Mouse (Mus musculus) kidney, postnatal 36 days (tissue): Measurements from ENCODE around the gene Cd82.

Experiments
- DNase-seq, 2 experiments: peaks; one replicate each; pipeline ENCODE4 v3.0.0; 2021 to 2022; ENCODE audit warnings: mixed read lengths in 2 of 2

Gene Cd82

DNA sequence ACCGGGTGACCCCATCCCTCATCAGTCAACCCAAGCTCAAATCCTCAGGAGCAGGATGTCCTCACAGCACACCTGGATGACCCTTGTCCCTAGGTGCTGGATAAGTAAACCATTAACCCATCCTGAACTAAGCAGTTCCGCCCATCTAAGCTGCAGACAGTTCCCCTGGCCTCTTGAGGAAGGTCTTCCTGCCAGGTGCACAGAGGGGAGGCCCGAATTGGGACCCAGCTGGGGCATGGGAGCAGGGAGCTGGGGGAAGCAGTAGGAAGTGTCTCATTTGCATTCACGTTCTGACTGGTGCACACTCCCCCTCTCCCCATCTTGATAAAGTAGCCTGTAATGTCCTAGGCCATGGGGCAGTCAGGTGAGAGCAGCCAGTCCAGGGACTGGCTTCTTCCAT is 50.8 kb downstream of the Cd82 start:
- no peak for DNase-seq

DNA sequence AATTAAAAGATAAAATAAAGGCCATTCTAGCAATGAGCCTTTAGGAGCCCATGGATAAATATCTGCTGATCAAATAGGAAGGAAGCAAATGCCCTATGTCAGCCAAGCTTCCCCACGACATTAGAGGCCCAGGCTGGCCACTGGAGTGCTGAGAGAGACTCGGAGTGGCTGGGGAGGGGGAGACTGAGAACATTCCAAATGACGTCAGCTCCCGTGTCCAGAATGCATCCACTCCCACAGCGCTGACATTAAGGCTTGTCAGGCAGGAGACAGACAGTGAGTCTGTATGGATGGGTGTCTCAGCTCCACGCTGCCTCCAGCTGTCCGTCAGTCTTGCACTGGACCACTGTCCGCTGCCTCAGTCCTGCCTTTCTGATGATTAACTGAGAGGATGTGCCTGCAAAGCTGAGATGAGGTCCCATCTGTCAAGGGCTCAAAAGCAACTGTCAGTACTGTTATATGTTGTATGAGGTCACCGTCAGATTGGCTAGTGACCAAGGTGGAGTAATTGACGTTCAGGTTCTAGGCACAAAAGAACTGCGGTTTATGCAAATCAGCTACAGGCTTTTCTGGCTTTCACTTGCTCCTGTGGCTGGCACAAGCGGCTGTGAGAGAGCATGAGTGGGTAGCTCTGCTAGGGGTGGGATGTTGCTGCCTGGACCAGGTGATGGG is 51.9 kb downstream of the Cd82 start:
- DNase-seq: no peak

DNA sequence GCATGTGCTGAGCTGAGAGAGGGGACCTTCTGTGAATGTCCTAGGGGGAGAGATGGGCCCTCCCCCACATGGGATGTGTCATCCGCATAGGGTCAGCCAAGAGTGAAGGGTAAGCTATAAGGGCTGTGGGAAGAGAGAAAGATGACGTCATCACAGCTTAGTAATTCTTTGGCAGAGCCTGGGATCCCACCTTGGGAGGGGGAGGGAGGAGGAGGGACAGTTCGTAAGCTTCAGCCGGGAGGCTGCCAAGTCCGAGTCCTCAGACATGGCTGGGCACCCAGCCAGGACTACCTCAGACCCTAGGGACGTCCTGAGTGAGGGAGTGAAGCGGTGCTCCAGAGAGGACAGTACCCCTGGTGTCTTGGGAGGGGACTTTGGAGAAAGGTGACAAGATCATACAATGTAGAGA is 57.9 kb downstream of the Cd82 start:
- DNase-seq: peak; percentile 19 to 20

DNA sequence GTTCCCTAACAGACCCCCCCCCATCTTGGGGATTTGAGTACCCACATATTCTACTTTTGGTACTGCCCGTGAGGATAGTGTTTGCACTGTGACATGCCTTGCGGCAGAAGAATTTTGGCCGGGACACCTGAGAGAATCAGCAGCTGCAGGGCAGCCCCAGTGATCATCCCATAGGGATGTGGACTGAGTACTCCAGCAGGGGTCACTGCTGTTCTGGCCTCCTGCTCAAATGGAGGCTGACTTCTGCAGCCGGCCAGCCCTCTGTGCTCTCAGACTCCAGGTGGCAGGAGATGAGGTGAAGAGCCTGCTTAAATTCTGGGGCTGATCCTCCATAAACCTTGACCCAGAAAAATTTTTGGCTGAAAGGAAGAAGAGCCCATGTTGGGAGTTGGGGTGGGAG is 58.8 kb downstream of the Cd82 start:
- peak in 1 of 2 experiments; percentile 28 for DNase-seq

DNA sequence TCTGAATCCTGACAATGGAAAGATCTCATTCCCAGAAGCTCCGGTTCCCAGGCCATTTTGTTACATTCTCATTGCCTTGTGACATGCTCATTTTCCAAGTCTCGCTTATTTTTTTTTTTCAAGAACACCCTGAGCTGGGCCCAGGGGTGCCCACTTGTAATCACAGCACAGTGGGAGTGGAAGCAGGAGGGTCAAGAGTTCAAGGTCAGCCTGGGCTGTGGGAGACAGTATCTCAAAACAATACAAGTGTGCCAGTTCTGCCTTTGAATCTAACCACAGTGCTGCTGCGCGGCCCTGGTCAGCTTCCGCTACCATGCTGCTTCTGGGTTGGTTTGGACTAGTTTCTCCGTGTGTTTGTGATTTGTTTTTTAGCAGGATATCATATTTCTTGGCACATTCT is 59.7 kb downstream of the Cd82 start:
- DNase-seq: no peak

DNA sequence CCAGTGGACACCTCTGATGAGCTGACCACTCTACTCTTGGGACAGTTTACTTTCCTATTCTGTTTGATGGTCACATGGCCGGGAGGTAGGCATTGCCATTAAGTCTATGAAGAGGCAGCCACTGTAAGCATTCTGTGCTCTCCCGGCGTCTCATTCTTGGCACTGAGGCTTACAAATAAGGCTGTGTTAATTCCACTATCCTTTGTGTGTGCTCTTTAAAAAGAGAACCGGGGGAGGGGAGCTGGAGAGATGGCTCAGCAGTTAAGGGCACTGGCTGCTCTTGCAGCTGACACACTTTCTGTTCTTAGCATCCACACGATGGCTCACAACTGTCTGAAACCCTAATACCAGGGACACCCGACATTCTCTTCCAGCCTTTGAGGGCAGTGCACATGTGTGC is 71.7 kb downstream of the Cd82 start:
- DNase-seq: no peak

DNA sequence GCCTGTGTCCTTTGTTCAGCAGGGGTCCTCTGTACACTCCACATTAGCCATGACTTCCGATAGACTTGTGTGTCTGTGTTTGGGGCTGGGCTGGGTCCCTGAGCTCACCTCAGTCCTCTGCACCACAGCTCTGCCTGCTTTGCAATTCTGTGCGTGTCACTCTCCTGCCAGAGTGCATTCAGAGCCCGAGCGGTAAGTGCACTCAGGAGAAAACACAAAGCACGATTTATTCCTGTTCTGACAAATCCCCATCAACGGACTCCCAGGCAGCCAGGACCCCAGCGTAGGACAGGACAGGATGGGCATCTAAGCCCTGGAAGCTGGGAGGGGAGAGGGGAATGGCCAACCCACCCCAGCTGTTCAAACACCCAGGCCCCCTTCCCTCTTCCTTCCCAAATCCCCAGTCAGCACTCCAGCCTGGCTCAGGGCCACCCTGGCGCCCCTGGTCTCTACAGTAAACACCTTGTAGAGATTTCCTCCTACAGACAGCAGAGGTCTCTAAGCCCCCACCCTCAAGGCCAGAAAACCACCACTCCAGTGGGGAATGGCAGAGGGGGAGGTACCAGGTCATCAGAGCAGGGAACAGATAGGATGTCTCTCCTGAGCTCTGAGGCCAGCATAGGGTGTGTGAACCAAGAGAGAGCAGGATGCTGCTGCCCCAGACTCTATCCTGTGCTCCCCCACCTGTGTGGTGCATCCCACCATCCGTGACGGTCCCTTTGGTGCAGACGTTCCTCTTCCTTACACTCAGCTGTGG is 72.6 kb downstream of the Cd82 start:
- DNase-seq: no peak

DNA sequence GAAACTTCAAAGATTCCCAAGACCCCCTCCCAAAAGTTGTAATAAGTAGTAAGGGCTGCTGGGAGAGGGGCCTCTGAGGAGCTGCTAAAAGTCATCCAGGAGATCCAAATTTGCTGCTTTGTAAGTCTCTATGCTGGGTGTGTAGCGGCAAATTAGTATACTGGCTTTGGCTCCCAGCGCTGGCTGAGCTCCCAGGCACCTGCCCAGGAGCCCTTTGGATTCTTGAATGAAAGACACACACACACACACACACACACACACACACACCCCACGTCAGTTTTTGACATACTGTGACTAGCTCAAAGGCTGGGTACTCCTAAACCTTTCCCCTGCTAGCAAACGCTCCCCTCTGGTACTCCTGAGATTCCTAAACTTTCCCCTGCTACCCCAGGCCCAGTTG is 76.0 kb downstream of the Cd82 start:
- peak in 1 of 2 experiments; percentile 44 for DNase-seq

DNA sequence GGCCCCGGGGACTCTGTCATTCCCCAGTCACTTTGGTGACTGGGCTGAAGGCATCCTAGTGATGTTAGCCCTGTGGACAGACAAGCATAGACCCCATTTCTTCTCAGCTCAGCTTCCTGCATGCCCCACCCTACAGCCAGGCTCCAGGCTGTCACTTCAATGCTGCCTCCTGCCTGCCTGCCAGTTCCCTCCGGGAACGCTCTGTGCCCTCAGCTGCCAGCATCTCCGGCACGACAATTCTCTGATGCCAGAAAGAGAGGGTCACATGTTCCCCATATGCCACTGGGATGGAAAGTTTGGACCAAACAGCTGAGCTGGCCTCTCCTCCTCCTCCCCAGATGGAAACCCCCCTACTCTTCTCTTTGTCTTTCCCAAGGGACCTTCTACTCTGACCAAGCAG is 79.1 kb downstream of the Cd82 start:
- no peak for DNase-seq

DNA sequence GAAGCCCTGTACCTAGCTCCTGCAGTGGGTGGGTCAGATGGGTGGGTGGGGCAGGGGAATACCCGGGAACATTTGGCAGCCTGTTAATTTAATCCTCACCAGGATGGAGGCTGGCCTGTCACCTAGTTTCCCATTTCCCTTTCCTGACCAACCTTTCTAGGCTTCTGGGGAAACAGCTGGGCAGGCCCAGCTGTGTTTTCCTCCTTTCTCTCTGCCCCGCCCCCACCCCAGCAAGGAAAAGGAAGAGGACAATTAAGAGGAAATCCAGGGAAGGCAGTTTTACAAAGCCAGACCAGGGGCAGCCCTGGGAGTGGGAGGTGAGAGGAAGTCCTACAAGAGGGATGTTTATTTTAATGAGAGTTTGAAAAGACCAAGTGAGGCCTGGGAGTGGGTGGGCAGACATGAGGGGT is 82.3 kb downstream of the Cd82 start:
- peak; percentile 5 to 11 for DNase-seq

DNA sequence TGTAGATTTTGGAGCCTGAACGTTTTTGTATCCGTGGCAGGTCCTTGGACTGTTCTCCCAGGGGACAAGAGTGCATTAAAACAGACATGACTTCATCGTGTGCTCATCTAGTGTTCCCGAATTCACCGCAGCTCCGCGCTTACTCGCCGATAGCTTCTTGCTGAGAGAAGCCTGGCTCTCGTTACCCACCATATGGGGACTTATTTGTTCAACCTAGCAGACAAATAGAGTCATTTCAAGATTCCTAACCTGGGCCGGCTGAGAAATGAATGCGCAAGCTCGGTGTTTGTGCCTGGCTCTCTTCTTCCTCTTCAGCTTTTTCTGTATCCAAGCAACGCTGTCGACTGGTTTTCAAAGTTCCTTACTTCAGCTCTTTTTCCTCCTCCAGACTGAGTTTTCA is 85.1 kb downstream of the Cd82 start:
- no peak for DNase-seq

DNA sequence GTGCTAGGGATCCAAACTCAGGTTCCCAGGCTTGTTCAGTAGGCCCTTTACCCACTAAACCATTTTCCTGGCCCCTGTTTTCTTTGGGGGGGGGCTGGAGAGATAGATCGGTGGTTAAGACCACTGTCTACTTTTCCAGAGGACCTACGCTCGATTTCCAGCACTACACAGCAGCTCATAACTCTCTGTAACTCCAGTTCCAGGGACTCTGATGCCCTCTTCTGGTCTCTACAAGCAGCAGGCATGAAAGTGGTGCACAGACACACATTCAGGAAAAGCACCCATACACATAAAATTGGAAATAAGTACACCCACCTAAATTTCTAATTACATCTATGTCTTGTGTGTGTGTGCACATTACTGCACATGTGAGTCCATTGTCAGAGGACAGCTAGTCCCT is 85.8 kb downstream of the Cd82 start:
- no peak for DNase-seq

DNA sequence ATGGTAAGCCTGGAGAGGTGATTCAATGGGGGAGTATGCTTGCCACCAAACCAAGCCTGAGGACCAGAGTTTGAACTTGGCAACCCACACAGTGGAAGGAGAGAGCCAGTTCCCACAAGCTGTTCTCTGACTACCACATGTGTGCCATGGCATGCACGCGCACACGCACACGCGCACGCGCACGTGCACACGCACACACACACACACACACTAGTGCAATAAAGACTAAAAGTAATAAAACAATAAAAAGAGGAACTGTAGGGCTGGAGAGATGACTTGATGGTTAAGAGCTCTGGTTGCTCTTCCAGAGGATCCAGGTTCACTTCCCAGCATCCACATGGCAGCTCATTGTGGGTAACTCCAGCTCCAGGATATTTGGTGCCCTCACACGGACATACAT is 90.1 kb downstream of the Cd82 start:
- no peak for DNase-seq

DNA sequence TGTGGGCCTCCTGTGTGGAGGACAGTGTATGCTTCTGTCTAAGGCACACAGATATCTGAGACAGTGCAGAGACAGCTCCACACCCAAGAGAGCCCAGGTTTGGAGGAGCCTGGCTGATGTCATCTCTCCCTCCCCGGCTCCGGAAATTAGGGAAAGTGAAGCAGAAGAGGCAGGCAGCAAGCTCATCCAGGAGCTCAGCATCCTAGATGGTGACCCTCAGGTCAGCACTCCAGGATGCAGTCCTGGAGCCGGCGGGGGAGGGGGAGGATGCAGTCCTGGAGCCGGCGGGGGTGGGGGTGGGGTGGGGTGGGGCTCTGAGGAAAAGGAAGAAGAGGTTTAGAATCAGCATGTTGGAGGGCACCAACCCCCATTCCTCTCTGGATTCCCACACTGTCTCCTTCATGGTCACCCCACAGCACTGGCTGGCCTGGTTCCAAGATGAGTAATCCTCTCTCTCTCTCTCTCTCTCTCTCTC is 90.8 kb downstream of the Cd82 start:
- DNase-seq: peak; percentile 31 to 43
